9 mouse cellular contexts compared by ENCODE assay signal in genomic region chr1:106036861-106037599, GRCm38 (mm10). TPM values are rescaled to one million over a fixed set of nuclear protein-coding genes. Genes with fewer than 3 reads are reported as not detected.
DNase-seq lines count a peak whose midpoint lies in the region; ATAC-seq and TF ChIP-seq lines count a peak whose summit lies in the region.
"Had no signal": no experiment of that assay in that cellular context is flagged by ENCODE, and none has a peak within 500 bp of the region (broad histone marks: within the 10 kb centered on the region; RNA-seq: fewer than 3 reads in every experiment).

No protein-coding gene starts in this region.

- H3K4me1 ChIP-seq in E14TG2a.4 (replicated peaks; ENCODE audit: low read depth, low read length), result peaks cover 9% of the 10 kb centered on the region
- peaks cover 15% of the 10 kb centered on the region for H3K4me1 ChIP-seq in heart, embryonic 16.5 days (ENCODE audit: control insufficient read depth, insufficient read depth, low read length)
- H3K4me1 ChIP-seq in liver, embryonic 11.5 days (replicated peaks; ENCODE audit: control insufficient read depth, insufficient read depth, low read length), result peaks cover 4% of the 10 kb centered on the region; the same call in 1 of the 2 replicates
- no peaks in the 10 kb centered on the region for H3K4me1 ChIP-seq in stomach, embryonic 15.5 days

- no peak overlapping the region for H3K4me2 ChIP-seq in heart, embryonic 16.5 days (ENCODE audit: low read depth, low read length)
- H3K4me2 ChIP-seq in liver, embryonic 11.5 days, result no peak overlapping the region
- no peak overlapping the region for H3K4me2 ChIP-seq in stomach, embryonic 15.5 days
- H3K4me2 ChIP-seq: heart, embryonic 15.5 days had no signal

- peak; percentile 48; the same call in 1 of the 2 replicates for ATAC-seq in erythroid progenitor cell, adult 5-6 weeks (replicated peaks; ENCODE audit: low FRiP score, poor library complexity, severe bottlenecking)
- ATAC-seq in heart, embryonic 16.5 days (replicated peaks; ENCODE audit: extremely low read depth, insufficient read depth, low FRiP score), result peak; percentile 26; the same call in 1 of the 2 replicates
- peak; percentile 63 for ATAC-seq in liver, embryonic 11.5 days (replicated peaks; ENCODE audit: low FRiP score)
- ATAC-seq in stomach, embryonic 15.5 days (ENCODE audit: insufficient read depth, low FRiP score, low read depth), result peak; percentile 57; the same call in 1 of the 2 replicates

- H3K27me3 ChIP-seq in E14TG2a.4 (ENCODE audit: insufficient read depth, low read length), result no peaks in the 10 kb centered on the region
- H3K27me3 ChIP-seq in heart, embryonic 16.5 days (ENCODE audit: control insufficient read depth, insufficient read depth, low read length), result no peaks in the 10 kb centered on the region
- H3K27me3 ChIP-seq in liver, embryonic 11.5 days (replicated peaks; ENCODE audit: control insufficient read depth, insufficient read depth, low read length), result no peaks in the 10 kb centered on the region
- no peaks in the 10 kb centered on the region for H3K27me3 ChIP-seq in stomach, embryonic 15.5 days (replicated peaks)
- H3K27me3 ChIP-seq: heart, embryonic 15.5 days had no signal

- H3K36me3 ChIP-seq in E14TG2a.4 (ENCODE audit: insufficient read depth, low read length), result peaks cover 28% of the 10 kb centered on the region
- H3K36me3 ChIP-seq in heart, embryonic 16.5 days (ENCODE audit: control insufficient read depth, insufficient read depth), result peaks cover 13% of the 10 kb centered on the region; the same call in 1 of the 2 replicates
- peaks cover 2% of the 10 kb centered on the region; the same call in 1 of the 2 replicates for H3K36me3 ChIP-seq in liver, embryonic 11.5 days (ENCODE audit: control insufficient read depth, insufficient read depth, low read length)
- H3K36me3 ChIP-seq in stomach, embryonic 15.5 days, result no peaks in the 10 kb centered on the region
- H3K36me3 ChIP-seq: heart, embryonic 15.5 days had no signal

- H3K9me3 ChIP-seq in E14TG2a.4 (ENCODE audit: low read length), result no peaks in the 10 kb centered on the region
- H3K9me3 ChIP-seq in heart, embryonic 16.5 days (replicated peaks; ENCODE audit: control insufficient read depth, low read length), result no peaks in the 10 kb centered on the region
- no peaks in the 10 kb centered on the region for H3K9me3 ChIP-seq in liver, embryonic 11.5 days (ENCODE audit: control insufficient read depth, low read length)
- H3K9me3 ChIP-seq in stomach, embryonic 15.5 days, result no peaks in the 10 kb centered on the region
- H3K9me3 ChIP-seq: heart, embryonic 15.5 days had no signal

- peak overlapping the region; percentile 23; the same call in 1 of the 2 replicates for H3K4me3 ChIP-seq in E14TG2a.4 (replicated peaks; ENCODE audit: low read length)
- H3K4me3 ChIP-seq in heart, embryonic 16.5 days (ENCODE audit: low read length), result no peak overlapping the region
- H3K4me3 ChIP-seq in liver, embryonic 11.5 days (ENCODE audit: low read depth, low read length), result no peak overlapping the region
- H3K4me3 ChIP-seq in stomach, embryonic 15.5 days (replicated peaks), result no peak overlapping the region
- H3K4me3 ChIP-seq: heart, embryonic 15.5 days had no signal

- TF ChIP-seq CTCF in E14TG2a.4 (conservative IDR thresholded peaks at IDR 0.05; ENCODE audit: low read length), result peak; percentile 92

- 54% methylated on average over 19 of the region's 19 CpGs for WGBS in heart, embryonic 16.5 days
- WGBS in liver, embryonic 11.5 days, result 64% methylated on average over 19 of the region's 19 CpGs
- WGBS in stomach, embryonic 15.5 days, result 65% methylated on average over 19 of the region's 19 CpGs

- peak; percentile 87 for DNase-seq in brain, adult 2 months (ENCODE audit: low read depth, low spot score)
- peak; percentile 81 for DNase-seq in kidney, postnatal 10 days
- DNase-seq in liver, embryonic 11.5 days (ENCODE audit: low spot score), result peak; percentile 49
- DNase-seq in neural tube, embryonic 10.5 days (ENCODE audit: extremely low spot score, low spot score), result peak; percentile 77

- H3K27ac ChIP-seq in heart, embryonic 16.5 days (ENCODE audit: low read length), result no peak overlapping the region
- no peak overlapping the region for H3K27ac ChIP-seq in liver, embryonic 11.5 days (ENCODE audit: low read depth, low read length)
- H3K27ac ChIP-seq in stomach, embryonic 15.5 days, result no peak overlapping the region
- H3K27ac ChIP-seq: heart, embryonic 15.5 days had no signal

- no peak overlapping the region for H3K9ac ChIP-seq in heart, embryonic 16.5 days (ENCODE audit: low read length)
- H3K9ac ChIP-seq in liver, embryonic 11.5 days (ENCODE audit: low read depth, low read length), result no peak overlapping the region
- H3K9ac ChIP-seq in stomach, embryonic 15.5 days, result no peak overlapping the region
- H3K9ac ChIP-seq: heart, embryonic 15.5 days had no signal

RNA-seq across cellular contexts. Expression of gene Zcchc2, which starts 46.8 kb away (rescaled TPM):
- 6.1 and 8.4 TPM in 2 replicates for total RNA-seq in erythroid progenitor cell, adult 5-6 weeks (2015; ENCODE audit: low replicate concordance)
- 4.7 and 5.1 TPM in 2 replicates for total RNA-seq in erythroid progenitor cell, adult 5-6 weeks (2017; ENCODE audit: low replicate concordance)
- 1.9 and 2.2 TPM in 2 replicates for polyA plus RNA-seq in heart, embryonic 16.5 days (2015; fragmentation: Nextera tagmentation; extraction: Ambion mirVana)
- 3.4 and 3.9 TPM in 2 replicates for polyA plus RNA-seq in liver, embryonic 11.5 days (2014; fragmentation: Nextera tagmentation; extraction: Ambion mirVana)
- 2.5 TPM in 2 replicates for polyA plus RNA-seq in stomach, embryonic 15.5 days (2015; fragmentation: Nextera tagmentation; extraction: Ambion mirVana)
